Mouse (Mus musculus) layer of hippocampus, postnatal 14 days (tissue): ENCODE measurements around the gene Ppef2. TPM values are rescaled to one million over a fixed set of nuclear protein-coding genes. Genes with fewer than 3 reads are reported as not detected.

Experiments
- DNase-seq, 2 experiments: peaks; one replicate each; pipeline ENCODE4 v3.0.0; 2021 to 2022; ENCODE audit warnings: low spot score in 2 of 2, mixed read lengths in 1 of 2
- total RNA-seq, 2 experiments: library from RNA; stranded (reverse); gene quantifications; 2 replicates each; pipeline ENCODE4 v1.2.3; 2021

Gene Ppef2
- total RNA-seq, 2 experiments from 2014 or later = 0.39 to 0.55 TPM

- DNase-seq = peak; percentile 70 to 79
These were observed 16.5 kb downstream of the Ppef2 start for GRCm38 (mm10) chr5:92239333-92240232.

GRCm38 (mm10) chr5:92234939-92235557 is 21.0 kb downstream of the Ppef2 start:
- no peak for DNase-seq

GRCm38 (mm10) chr5:92233366-92233765 is 22.7 kb downstream of the Ppef2 start:
- DNase-seq = no peak

GRCm38 (mm10) chr5:92231836-92232235 is 24.2 kb downstream of the Ppef2 start:
- no peak for DNase-seq

GRCm38 (mm10) chr5:92230306-92230705 is 25.8 kb downstream of the Ppef2 start:
- DNase-seq = no peak

- DNase-seq = no peak
These were observed 26.6 kb downstream of the Ppef2 start for GRCm38 (mm10) chr5:92229514-92229913.

GRCm38 (mm10) chr5:92228776-92229175 is 27.3 kb downstream of the Ppef2 start:
- DNase-seq = no peak

GRCm38 (mm10) chr5:92227782-92228181 is 28.3 kb downstream of the Ppef2 start:
- no peak for DNase-seq

GRCm38 (mm10) chr5:92220287-92220902 is 35.7 kb downstream of the Ppef2 start:
- DNase-seq = no peak

GRCm38 (mm10) chr5:92219826-92220225 is 36.3 kb downstream of the Ppef2 start:
- DNase-seq = no peak

- DNase-seq = no peak
These were observed 36.9 kb downstream of the Ppef2 start for GRCm38 (mm10) chr5:92218915-92219793.

- DNase-seq = no peak
These were observed 40.8 kb downstream of the Ppef2 start, which contains the start of gene U90926 for GRCm38 (mm10) chr5:92215308-92215707. Gene U90926 (minus strand): TSS chr5:92215408.

- no peak for DNase-seq
These were observed 43.8 kb downstream of the Ppef2 start for GRCm38 (mm10) chr5:92212231-92212630.

- no peak for DNase-seq
These were observed 45.9 kb downstream of the Ppef2 start for GRCm38 (mm10) chr5:92210205-92210604.

- no peak for DNase-seq
These were observed 50.0 kb downstream of the Ppef2 start for GRCm38 (mm10) chr5:92206121-92206520.

- DNase-seq = peak in 1 of 2 experiments; percentile 13
These were observed 50.4 kb downstream of the Ppef2 start for GRCm38 (mm10) chr5:92205706-92206105.

- DNase-seq = no peak
These were observed 50.9 kb downstream of the Ppef2 start for GRCm38 (mm10) chr5:92205184-92205583.

- no peak for DNase-seq
These were observed 51.7 kb downstream of the Ppef2 start for GRCm38 (mm10) chr5:92204162-92205036.

GRCm38 (mm10) chr5:92198266-92198665 is 57.8 kb downstream of the Ppef2 start:
- DNase-seq = no peak
